Mouse (Mus musculus): ENCODE results near the gene Wdr1.

Gene Wdr1

GRCm38 (mm10) chr5:38544423-38545415 is 18.3 kb downstream of the Wdr1 start:
- DNase-seq (ENCODE audit: low spot score in 2 of 2): no peak

GRCm38 (mm10) chr5:38543496-38544217 is 19.4 kb downstream of the Wdr1 start:
- no peak for DNase-seq (ENCODE audit: low spot score in 2 of 2)

GRCm38 (mm10) chr5:38541728-38542127 is 21.3 kb downstream of the Wdr1 start:
- DNase-seq (ENCODE audit: low spot score in 2 of 2): no peak

GRCm38 (mm10) chr5:38540898-38541297 is 22.1 kb downstream of the Wdr1 start:
- DNase-seq (ENCODE audit: low spot score in 2 of 2): no peak

GRCm38 (mm10) chr5:38538508-38538907 is 24.5 kb downstream of the Wdr1 start:
- DNase-seq (ENCODE audit: low spot score in 2 of 2): no peak

- DNase-seq (ENCODE audit: low spot score in 2 of 2): no peak
Observed at GRCm38 (mm10) chr5:38537845-38538244, 25.2 kb downstream of the Wdr1 start.

GRCm38 (mm10) chr5:38536822-38537221 is 26.2 kb downstream of the Wdr1 start:
- no peak for DNase-seq (ENCODE audit: low spot score in 2 of 2)

GRCm38 (mm10) chr5:38532084-38532483 is 30.9 kb downstream of the Wdr1 start:
- DNase-seq (ENCODE audit: low spot score in 2 of 2): no peak

- no peak for DNase-seq (ENCODE audit: low spot score in 2 of 2)
Observed at GRCm38 (mm10) chr5:38529724-38530428, 33.1 kb downstream of the Wdr1 start.

GRCm38 (mm10) chr5:38522977-38523376 is 40.0 kb downstream of the Wdr1 start:
- DNase-seq (ENCODE audit: low spot score in 2 of 2): no peak

- no peak for DNase-seq (ENCODE audit: low spot score in 2 of 2)
Observed at GRCm38 (mm10) chr5:38520838-38521237, 42.2 kb downstream of the Wdr1 start.

- DNase-seq (ENCODE audit: low spot score in 2 of 2): no peak
Observed at GRCm38 (mm10) chr5:38516267-38516666, 46.8 kb downstream of the Wdr1 start.

GRCm38 (mm10) chr5:38512991-38513390 is 50.0 kb downstream of the Wdr1 start:
- DNase-seq (ENCODE audit: low spot score in 2 of 2): no peak

GRCm38 (mm10) chr5:38509568-38509967 is 53.5 kb downstream of the Wdr1 start:
- no peak for DNase-seq (ENCODE audit: low spot score in 2 of 2)

GRCm38 (mm10) chr5:38505435-38505765 is 57.6 kb downstream of the Wdr1 start:
- DNase-seq (ENCODE audit: low spot score in 2 of 2): no peak

- DNase-seq (ENCODE audit: low spot score in 2 of 2): no peak
Observed at GRCm38 (mm10) chr5:38504747-38505434, 58.1 kb downstream of the Wdr1 start.

GRCm38 (mm10) chr5:38504116-38504515 is 58.9 kb downstream of the Wdr1 start:
- DNase-seq (ENCODE audit: low spot score in 2 of 2): no peak

GRCm38 (mm10) chr5:38502992-38503391 is 60.0 kb downstream of the Wdr1 start, which contains the start of gene Slc2a9:
Gene Slc2a9 (minus strand): TSS chr5:38503143.
- no peak for DNase-seq (ENCODE audit: low spot score in 2 of 2)

GRCm38 (mm10) chr5:38500043-38500442 is 63.0 kb downstream of the Wdr1 start:
- no peak for DNase-seq (ENCODE audit: low spot score in 2 of 2)

GRCm38 (mm10) chr5:38499316-38499811 is 63.7 kb downstream of the Wdr1 start:
- no peak for DNase-seq (ENCODE audit: low spot score in 2 of 2)

- DNase-seq (ENCODE audit: low spot score in 2 of 2): no peak
Observed at GRCm38 (mm10) chr5:38498479-38498878, 64.5 kb downstream of the Wdr1 start.
